Mouse (Mus musculus): ENCODE measurements around the gene Atp1a2.
"Not testable (repeated sequence)": the region's sequence is repeated elsewhere in the genome, so short reads cannot be mapped to it uniquely, and the experiment has no call there.

Gene Atp1a2

DNA sequence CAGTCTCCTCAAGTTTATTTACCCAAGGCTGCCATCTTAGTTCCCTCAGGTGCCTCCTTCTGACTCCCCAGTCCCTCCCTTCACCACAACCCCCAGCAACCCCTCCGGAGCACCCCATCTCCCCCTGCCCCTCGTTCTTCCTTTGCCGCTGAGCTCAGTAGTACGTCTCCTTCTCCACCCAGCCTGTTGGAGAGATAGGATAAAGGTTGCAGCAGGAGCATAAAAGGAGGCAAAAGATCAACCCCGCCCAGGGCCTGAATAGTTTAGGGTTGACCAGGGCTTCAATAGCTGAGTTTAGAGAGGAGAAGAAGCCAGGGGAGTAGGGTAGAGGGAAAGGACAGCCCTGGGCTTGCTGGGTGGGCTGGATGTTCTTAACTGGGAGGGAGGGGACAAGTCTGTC is 23.3 kb downstream of the Atp1a2 start:
- in situ Hi-C loops (cut with MboI, MseI), result no loop called here

GRCm38 (mm10) chr1:172274116-172274515 is 23.7 kb downstream of the Atp1a2 start:
- in situ Hi-C loops (cut with MboI, MseI), result no loop called here

DNA sequence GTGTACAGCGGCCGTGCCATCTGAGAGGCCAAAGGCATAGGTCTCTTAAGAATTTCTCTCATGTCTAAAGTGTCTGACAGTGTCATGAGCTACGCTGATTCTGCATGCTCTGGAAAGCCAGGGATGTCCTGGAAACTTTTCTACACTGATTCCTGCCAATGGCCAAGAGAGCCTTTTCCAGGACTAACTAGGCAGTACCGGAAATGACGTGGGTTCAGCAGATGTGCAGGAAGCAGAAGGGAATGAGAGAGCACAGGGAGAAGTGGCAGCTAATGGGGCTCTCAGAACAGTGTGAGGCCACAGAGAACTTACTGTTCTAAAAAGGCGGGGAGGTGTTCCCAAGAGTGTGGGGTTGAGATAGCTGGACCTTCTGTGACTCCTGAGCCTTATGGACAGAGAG is 24.5 kb downstream of the Atp1a2 start:
- in situ Hi-C loops (cut with MboI, MseI), result no loop called here

DNA sequence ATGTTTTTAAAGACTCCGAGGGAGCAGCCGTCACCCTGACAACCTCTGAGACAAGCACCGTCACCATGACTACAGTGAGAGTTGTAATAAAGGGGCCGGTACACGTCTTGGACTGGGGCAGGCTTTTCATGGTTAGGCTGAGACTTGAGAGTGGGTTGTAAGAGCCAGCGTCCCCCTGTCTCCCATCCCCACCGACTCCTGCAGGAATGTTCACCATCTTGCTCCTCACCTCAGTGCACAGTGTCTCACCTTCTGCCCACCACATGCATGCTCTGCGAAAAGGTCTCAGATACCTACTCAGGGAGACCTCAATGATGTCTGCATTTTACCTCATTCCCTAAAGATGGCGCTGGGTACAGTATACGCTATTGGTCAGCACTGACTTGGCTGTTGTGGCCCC is 26.1 kb downstream of the Atp1a2 start:
- in situ Hi-C loops (cut with MboI, MseI), result no loop called here

DNA sequence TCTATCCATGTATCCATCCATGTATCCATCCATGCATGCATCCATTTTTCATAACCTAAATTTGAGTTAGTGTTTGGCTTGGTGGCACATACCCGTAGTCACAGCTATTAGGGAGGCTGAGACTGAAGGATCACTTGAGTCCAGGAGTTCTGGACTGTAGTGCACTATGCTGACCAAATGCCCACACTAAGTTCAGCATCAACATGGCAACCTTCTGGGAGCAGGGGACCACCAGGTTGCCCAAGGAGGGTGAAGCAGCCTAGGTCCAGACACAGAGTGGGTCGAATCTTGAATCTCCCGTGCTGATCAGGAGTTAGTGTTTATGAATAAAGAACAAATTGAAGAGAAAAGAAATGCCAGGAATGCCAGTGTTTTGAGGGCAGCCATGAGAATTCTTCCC is 26.7 kb downstream of the Atp1a2 start:
- in situ Hi-C loops (cut with MboI, MseI), result no loop called here

GRCm38 (mm10) chr1:172261477-172262078 is 36.3 kb downstream of the Atp1a2 start, which contains the start of gene Igsf8:
Igsf8 (plus strand) TSS chr1:172261641.
- in situ Hi-C loops (cut with MboI, MseI), result no loop called here

GRCm38 (mm10) chr1:172258314-172258713 is 39.5 kb downstream of the Atp1a2 start, which contains the start of gene Atp1a4:
Atp1a4 (minus strand) TSS chr1:172258414.
- in situ Hi-C loops (cut with MboI, MseI), result no loop called here

DNA sequence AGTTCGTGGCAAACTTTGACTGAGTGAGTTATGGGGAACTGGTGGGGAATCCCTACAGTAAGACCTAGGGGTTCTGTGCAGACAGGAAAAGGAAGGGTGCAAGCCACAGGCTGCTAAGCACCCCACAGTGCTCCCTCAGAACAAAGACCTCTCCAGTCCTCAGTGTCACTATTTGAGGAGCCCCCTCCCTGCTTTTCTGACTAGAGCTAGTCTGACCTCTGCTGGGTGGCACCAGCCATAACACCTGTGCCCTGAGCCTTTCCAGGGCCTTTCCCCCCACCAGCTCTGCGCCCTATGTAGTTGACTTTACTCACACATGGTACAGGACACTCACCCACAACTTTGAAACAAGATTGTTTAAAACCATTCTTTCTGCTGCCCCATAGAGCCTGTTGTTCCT is 50.2 kb downstream of the Atp1a2 start:
- in situ Hi-C loops (cut with MboI, MseI), result no loop called here

GRCm38 (mm10) chr1:172247216-172247615 is 50.6 kb downstream of the Atp1a2 start:
- in situ Hi-C loops (cut with MboI, MseI), result no loop called here

DNA sequence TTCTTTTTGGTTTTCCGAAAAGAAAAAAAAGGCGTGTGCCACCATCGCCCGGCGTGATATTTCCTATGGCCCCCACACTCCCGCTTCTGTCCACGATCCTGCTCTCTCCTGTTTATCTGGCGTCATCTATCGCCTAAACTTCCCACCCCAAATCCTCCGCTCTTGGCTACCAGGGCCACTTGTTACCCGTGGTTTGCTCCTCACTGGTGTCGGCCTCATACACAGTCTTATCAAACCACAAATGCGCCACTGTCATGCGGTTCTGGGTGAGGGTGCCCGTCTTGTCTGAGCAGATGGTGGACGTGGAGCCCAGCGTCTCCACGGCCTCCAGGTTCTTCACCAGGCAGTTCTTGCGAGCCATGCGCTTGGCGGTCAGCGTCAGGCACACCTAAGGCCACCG is 53.2 kb downstream of the Atp1a2 start:
- in situ Hi-C loops (cut with MboI, MseI), result not testable (repeated sequence)

DNA sequence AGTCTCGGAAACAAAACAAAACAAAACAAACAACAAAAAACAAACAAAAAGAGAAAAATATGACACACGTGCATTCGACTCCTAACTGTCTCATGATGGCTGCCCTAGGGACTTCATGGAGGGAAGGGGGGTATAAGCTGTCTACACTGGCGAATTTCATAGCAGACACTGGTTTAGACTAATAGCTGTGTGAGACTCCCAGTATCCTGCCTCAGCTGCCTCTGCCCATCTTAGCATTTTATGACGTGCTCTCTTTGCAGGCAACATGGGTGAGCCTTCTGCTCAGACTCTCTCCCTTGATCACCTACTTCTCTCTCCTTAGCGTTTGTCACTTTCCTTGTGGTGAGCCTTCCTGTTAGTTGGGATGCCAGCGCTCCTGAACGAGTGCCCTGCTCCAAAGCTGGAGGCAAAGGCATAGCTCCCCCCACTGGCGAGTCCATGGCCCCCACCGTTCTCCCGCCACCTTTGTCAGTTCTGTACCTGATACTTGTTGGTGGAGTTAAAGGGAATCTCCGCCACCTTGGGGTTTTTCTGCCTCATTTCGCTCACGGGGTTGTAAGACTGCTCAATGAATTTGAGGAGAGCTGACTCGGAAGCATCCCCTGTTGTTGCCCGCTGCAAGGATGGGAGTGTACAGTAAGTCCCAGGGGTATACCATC is 54.2 kb downstream of the Atp1a2 start:
- in situ Hi-C loops (cut with MboI, MseI), result no loop called here

DNA sequence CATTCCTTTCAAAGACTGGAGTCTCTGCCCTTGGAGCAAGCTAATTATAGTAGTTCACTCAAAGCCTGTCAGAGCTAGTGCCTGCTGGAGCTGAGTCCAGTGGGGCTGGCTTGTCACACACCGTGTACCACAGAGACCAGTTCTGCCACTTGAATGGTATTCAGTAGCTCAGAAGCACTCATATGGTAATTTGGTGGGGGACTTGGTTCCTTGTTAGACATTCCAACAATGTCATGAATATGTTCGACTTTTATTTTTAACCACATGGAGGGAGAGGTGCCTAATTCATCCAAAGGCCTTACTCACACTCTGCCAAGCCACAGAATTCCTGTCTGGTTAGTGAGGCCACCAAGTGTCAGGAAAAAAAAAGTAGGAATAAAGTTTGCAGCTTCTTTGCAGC is 55.5 kb downstream of the Atp1a2 start:
- in situ Hi-C loops (cut with MboI, MseI), result no loop called here

GRCm38 (mm10) chr1:172240945-172241708 is 56.7 kb downstream of the Atp1a2 start:
- in situ Hi-C loops (cut with MboI, MseI), result no loop called here

DNA sequence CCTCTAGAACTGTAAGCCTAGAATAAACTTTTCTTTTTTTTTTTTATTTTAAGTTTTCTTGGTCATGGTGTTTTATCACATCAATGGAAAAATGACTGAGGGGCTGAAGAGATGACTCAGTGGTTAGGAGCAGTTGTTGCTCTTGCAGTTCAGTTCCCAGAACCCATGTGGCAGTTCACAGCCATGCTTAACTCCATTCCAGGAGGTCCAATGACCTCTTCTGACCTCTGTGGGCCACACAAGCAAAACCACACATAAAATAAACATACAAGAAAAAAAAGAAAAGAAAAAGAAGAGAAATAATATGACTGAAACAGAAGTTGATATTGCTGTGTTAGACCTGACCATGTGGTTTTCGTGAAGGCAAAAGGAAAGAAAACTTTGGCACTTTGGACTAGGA is 68.6 kb downstream of the Atp1a2 start:
- in situ Hi-C loops (cut with MboI, MseI), result no loop called here

DNA sequence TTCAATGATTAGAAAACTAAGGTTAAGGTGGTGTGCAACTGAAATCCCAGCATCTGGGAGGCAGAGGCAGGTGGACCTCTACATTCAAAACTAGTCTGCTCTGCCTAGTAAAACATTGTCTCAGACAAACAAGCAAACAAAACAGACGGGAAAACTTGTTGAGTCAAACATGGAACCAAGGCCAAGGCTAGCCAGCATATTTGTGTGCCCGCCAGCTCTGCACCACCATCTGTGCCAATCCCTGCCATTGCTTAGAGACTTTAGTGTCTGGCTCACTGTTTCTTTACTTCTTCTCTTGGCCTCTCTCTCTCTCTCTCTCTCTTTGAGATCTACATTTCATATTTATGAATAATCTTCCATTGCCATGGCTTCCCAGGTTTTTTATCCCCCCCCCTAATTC is 69.7 kb downstream of the Atp1a2 start:
- in situ Hi-C loops (cut with MboI, MseI), result no loop called here

Data from regulatory T cell (primary cell).